9 mouse cellular contexts compared by ENCODE assay signal in the genomic region with DNA sequence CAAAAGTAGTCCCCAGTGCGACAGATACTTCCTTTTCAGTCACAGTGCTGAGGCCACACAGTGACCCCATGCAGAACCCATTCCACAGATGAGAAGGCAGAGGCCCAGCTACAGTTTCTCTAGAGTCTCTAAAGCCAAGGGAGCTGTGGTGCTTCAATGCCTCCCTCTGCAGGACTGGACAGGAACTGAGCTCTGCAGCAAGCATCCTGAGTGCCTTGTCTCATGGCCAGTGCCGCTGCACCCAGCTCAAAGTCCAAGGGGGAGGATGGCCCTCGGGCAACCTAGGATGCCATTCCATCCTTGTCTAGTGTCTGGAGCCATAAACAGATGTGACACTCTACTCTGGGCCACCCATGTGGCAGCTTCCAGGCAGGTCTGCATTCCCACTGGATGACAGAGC. TPM values are rescaled to one million over a fixed set of nuclear protein-coding genes. Genes with fewer than 3 reads are reported as not detected.
A peak's percentile ranks its signal among the peaks of the same experiment; 100 is the strongest.
DNase-seq lines count a peak whose midpoint lies in the region; ATAC-seq and TF ChIP-seq lines count a peak whose summit lies in the region.
"Had no signal": no experiment of that assay in that cellular context is flagged by ENCODE, and none has a peak within 500 bp of the region (broad histone marks: within the 10 kb centered on the region; RNA-seq: fewer than 3 reads in every experiment).

No protein-coding gene starts in this region.

- ATAC-seq in hindbrain, embryonic 13.5 days (ENCODE audit: low FRiP score): no peak
- no peak for ATAC-seq in hindbrain, embryonic 16.5 days

- H3K36me3 ChIP-seq in hindbrain, embryonic 13.5 days: peaks cover 38% of the 10 kb centered on the region
- H3K36me3 ChIP-seq in hindbrain, embryonic 16.5 days (ENCODE audit: control insufficient read depth, insufficient read depth, low read length): no peaks in the 10 kb centered on the region
- H3K36me3 ChIP-seq in CH12.LX (replicated peaks in 1 of 2; ENCODE audit: control insufficient read depth in 1 of 2, insufficient read depth in 1 of 2, low read length in 1 of 2): peaks cover 21 to 64% of the 10 kb centered on the region in 2 experiments

- H3K4me2 ChIP-seq in hindbrain, embryonic 13.5 days: no peak overlapping the region
- H3K4me2 ChIP-seq in hindbrain, embryonic 16.5 days (ENCODE audit: low read length): no peak overlapping the region
- H3K4me2 ChIP-seq in CH12.LX (ENCODE audit: insufficient read depth, low read depth, poor library complexity, severe bottlenecking): no peak overlapping the region

- no peak overlapping the region for H3K4me3 ChIP-seq in hindbrain, embryonic 13.5 days
- no peak overlapping the region for H3K4me3 ChIP-seq in hindbrain, embryonic 16.5 days (ENCODE audit: low read length)
- H3K4me3 ChIP-seq in CH12.LX (replicated peaks in 1 of 3; ENCODE audit: low read depth in 2 of 3, low read length in 2 of 3, poor library complexity in 1 of 3): no peak overlapping the region
- H3K4me3 ChIP-seq: myocyte had no signal

- DNase-seq in CH12.LX (ENCODE audit: extremely low read depth) (peak; percentile 39), MN1 (ENCODE audit: low spot score) (peak; percentile 14)
- peak; percentile 77 for DNase-seq in kidney, adult 9 months
- DNase-seq in layer of hippocampus, postnatal 14 days (ENCODE audit: low spot score in 2 of 2): no peak
- DNase-seq in urinary bladder, postnatal 25 days (ENCODE audit: low spot score): no peak
- DNase-seq: layer of hippocampus, postnatal 36 days had no signal

- no peak for TF ChIP-seq EP300 in CH12.LX (IDR thresholded peaks at IDR 0.05; ENCODE audit: low read length)

- in situ Hi-C loops in CH12.LX (cut with MboI; ENCODE audit: low pct_ligation_motif_present, low pct_unique_long_range_greater_than_20kb, low sequenced_read_pairs): no loop called here

- no peak for TF ChIP-seq POLR2A in CH12.LX (IDR thresholded peaks at IDR 0.05; ENCODE audit: low read depth, low read length)

- dilution Hi-C loops in CH12.LX (cut with MboI; ENCODE audit: extremely low pct_ligation_motif_present, extremely low pct_unique_long_range_greater_than_20kb, low sequenced_read_pairs): no loop called here

- H3K9me3 ChIP-seq in hindbrain, embryonic 13.5 days: no peaks in the 10 kb centered on the region
- H3K9me3 ChIP-seq in hindbrain, embryonic 16.5 days (ENCODE audit: control insufficient read depth, low read length): no peaks in the 10 kb centered on the region
- peaks cover 6% of the 10 kb centered on the region for H3K9me3 ChIP-seq in CH12.LX (replicated peaks; ENCODE audit: low read length)

- TF ChIP-seq CTCF in CH12.LX (conservative IDR thresholded peaks at IDR 0.05 in 1 of 2, IDR thresholded peaks at IDR 0.05 in 1 of 2; ENCODE audit: low read depth in 2 of 2, low read length in 2 of 2): peak in 1 of 2 experiments; percentile 57; a peak in 2 of 4 replicates

- H3K79me2 ChIP-seq in CH12.LX (replicated peaks; ENCODE audit: control insufficient read depth, extremely low read depth, insufficient read depth, poor library complexity, severe bottlenecking): no peaks in the 10 kb centered on the region

- H3K27me3 ChIP-seq in hindbrain, embryonic 13.5 days: no peaks in the 10 kb centered on the region
- no peaks in the 10 kb centered on the region for H3K27me3 ChIP-seq in hindbrain, embryonic 16.5 days (replicated peaks; ENCODE audit: control insufficient read depth, insufficient read depth, low read length)
- H3K27me3 ChIP-seq in CH12.LX (replicated peaks): no peaks in the 10 kb centered on the region

- no peak overlapping the region for H3K9ac ChIP-seq in hindbrain, embryonic 13.5 days
- H3K9ac ChIP-seq in hindbrain, embryonic 16.5 days (ENCODE audit: low read depth, low read length): no peak overlapping the region
- H3K9ac ChIP-seq in CH12.LX (ENCODE audit: insufficient read depth, low read depth): no peak overlapping the region

- 0 out of 2 replicates have a peak overlapping the region, but pooled peaks have one; percentile 96 for H3K27ac ChIP-seq in hindbrain, embryonic 13.5 days
- no peak overlapping the region for H3K27ac ChIP-seq in hindbrain, embryonic 16.5 days (ENCODE audit: low read depth, low read length)
- H3K27ac ChIP-seq in CH12.LX (ENCODE audit: insufficient read depth, low read depth): no peak overlapping the region

- peak; percentile 55 for TF ChIP-seq RAD21 in CH12.LX (IDR thresholded peaks at IDR 0.05; ENCODE audit: low read depth, low read length)

- WGBS in hindbrain, embryonic 13.5 days: 67% methylated on average over 3 of the region's 3 CpGs
- 76% methylated on average over 3 of the region's 3 CpGs for WGBS in hindbrain, embryonic 16.5 days

- peaks cover 32% of the 10 kb centered on the region for H3K4me1 ChIP-seq in hindbrain, embryonic 13.5 days (replicated peaks)
- H3K4me1 ChIP-seq in hindbrain, embryonic 16.5 days (ENCODE audit: control insufficient read depth, insufficient read depth, low read depth, low read length): peaks cover 16% of the 10 kb centered on the region
- H3K4me1 ChIP-seq in CH12.LX (ENCODE audit: control insufficient read depth in 1 of 2, insufficient read depth in 2 of 2): peaks cover 5 to 21% of the 10 kb centered on the region in 2 experiments

TF ChIP-seq in CH12.LX, 34 proteins besides CTCF, POLR2A, EP300 and RAD21:
- TF ChIP-seq JUN (IDR thresholded peaks at IDR 0.05; ENCODE audit: insufficient read depth, low read depth, low read length) (no peak), TBP (conservative IDR thresholded peaks at IDR 0.05; ENCODE audit: low read depth, low read length) (no peak), PAX5 (IDR thresholded peaks at IDR 0.05; ENCODE audit: low read length) (no peak), SMC3 (IDR thresholded peaks at IDR 0.05; ENCODE audit: low read depth, low read length) (peak; percentile 32)

RNA-seq across cellular contexts. Expression of a gene that starts 2.5 kb away (rescaled TPM):
- polyA plus RNA-seq in hindbrain, embryonic 13.5 days (2015; fragmentation: Nextera tagmentation; extraction: Ambion mirVana): 48.4 and 49.6 TPM in 2 replicates
- polyA plus RNA-seq in hindbrain, embryonic 16.5 days (2015; fragmentation: Nextera tagmentation; extraction: Ambion mirVana): 54.4 and 59.5 TPM in 2 replicates
- total RNA-seq in CH12.LX (2012; rRNA removed): 1.5 and 2.3 TPM in 2 replicates
- 0.68 and 0.81 TPM in 2 replicates for total RNA-seq in CH12.LX (2014; rRNA removed)
- 2.7 and 2.9 TPM in 2 replicates for polyA plus RNA-seq in CH12.LX (2012; ENCODE audit: insufficient read length, low read depth)
- 100 to 1,000 TPM; 144 to 148 TPM for total RNA-seq in layer of hippocampus, postnatal 14 days (2021)

RNA-seq across cellular contexts. Expression of a gene that starts 22.9 kb away (rescaled TPM):
- polyA plus RNA-seq in hindbrain, embryonic 13.5 days (2015; fragmentation: Nextera tagmentation; extraction: Ambion mirVana): 23.8 and 24.9 TPM in 2 replicates
- polyA plus RNA-seq in hindbrain, embryonic 16.5 days (2015; fragmentation: Nextera tagmentation; extraction: Ambion mirVana): 21.8 and 23.9 TPM in 2 replicates
- total RNA-seq in CH12.LX (2012; rRNA removed) (21.7 and 26.5 TPM in 2 replicates), CH12.LX (2014; rRNA removed) (16.0 and 19.7 TPM in 2 replicates)
- 20.6 and 21.3 TPM in 2 replicates for polyA plus RNA-seq in CH12.LX (2012; ENCODE audit: insufficient read length, low read depth)
- 10 to 100 TPM; 27.1 to 30.9 TPM for total RNA-seq in layer of hippocampus, postnatal 14 days (2021)

RNA-seq across cellular contexts. Expression of a gene that starts 27.3 kb away (rescaled TPM):
- 6.1 and 6.5 TPM in 2 replicates for polyA plus RNA-seq in hindbrain, embryonic 13.5 days (2015; fragmentation: Nextera tagmentation; extraction: Ambion mirVana)
- polyA plus RNA-seq in hindbrain, embryonic 16.5 days (2015; fragmentation: Nextera tagmentation; extraction: Ambion mirVana): 5.7 and 5.9 TPM in 2 replicates
- total RNA-seq in CH12.LX (2012; rRNA removed) (5.9 and 8.1 TPM in 2 replicates), CH12.LX (2014; rRNA removed) (3.2 and 4.0 TPM in 2 replicates)
- polyA plus RNA-seq in CH12.LX (2012; ENCODE audit: insufficient read length, low read depth): 4.0 and 4.1 TPM in 2 replicates
- total RNA-seq in layer of hippocampus, postnatal 14 days (2021): 1 to 10 TPM; 7.3 to 8.0 TPM

RNA-seq across cellular contexts. Expression of a gene that starts 59.6 kb away (rescaled TPM):
- 208 and 211 TPM in 2 replicates for polyA plus RNA-seq in hindbrain, embryonic 13.5 days (2015; fragmentation: Nextera tagmentation; extraction: Ambion mirVana)
- 177 and 194 TPM in 2 replicates for polyA plus RNA-seq in hindbrain, embryonic 16.5 days (2015; fragmentation: Nextera tagmentation; extraction: Ambion mirVana)
- 123 and 130 TPM in 2 replicates for total RNA-seq in CH12.LX (2012; rRNA removed)
- 67.1 and 74.4 TPM in 2 replicates for total RNA-seq in CH12.LX (2014; rRNA removed)
- 196 and 233 TPM in 2 replicates for polyA plus RNA-seq in CH12.LX (2012; ENCODE audit: insufficient read length, low read depth)
- 10 to 100 TPM; 83.8 to 84.1 TPM for total RNA-seq in layer of hippocampus, postnatal 14 days (2021)

Comparison
In these comparisons a context has a peak if more than half of its experiments do, and no peak if none do; other contexts are left out.
1. DNase-seq: peak in CH12.LX (single experiment), MN1 (single experiment) and kidney, adult 9 months (single experiment); none in layer of hippocampus, postnatal 14 days (0 of 2) and urinary bladder, postnatal 25 days (single experiment).
2. RNA of a gene that starts 2.5 kb away (polyA plus RNA-seq): 54.4 to 59.5 TPM in hindbrain, embryonic 16.5 days and 48.4 to 49.6 TPM in hindbrain, embryonic 13.5 days; 2.7 to 2.9 TPM in CH12.LX; every median in the first group is over 10 times any median in the second.